Mouse (Mus musculus) heart, adult 2 months (tissue): ENCODE measurements around the gene Pbxip1.

Source experiments
- CTCF ChIP-seq: fragments of 200-600 bp; IDR thresholded peaks from 2 replicates; pipeline ENCODE4 v1.8.1; 2022; ENCODE audit warnings: antibody characterized with exemption, mild to moderate bottlenecking, moderate library complexity
- EP300 ChIP-seq: fragments of 200-500 bp; IDR thresholded peaks from 2 replicates; pipeline ENCODE4 v1.6.1; 2011; ENCODE audit warnings: low read depth, low read length, control low read depth; ENCODE audit not compliant: insufficient read depth
- POLR2A ChIP-seq: fragments of 200-500 bp; IDR thresholded peaks from 2 replicates; pipeline ENCODE4 v1.6.1; 2011; ENCODE audit warnings: mild to moderate bottlenecking, low read depth, low read length, control low read depth; ENCODE audit not compliant: insufficient read depth

DNA sequence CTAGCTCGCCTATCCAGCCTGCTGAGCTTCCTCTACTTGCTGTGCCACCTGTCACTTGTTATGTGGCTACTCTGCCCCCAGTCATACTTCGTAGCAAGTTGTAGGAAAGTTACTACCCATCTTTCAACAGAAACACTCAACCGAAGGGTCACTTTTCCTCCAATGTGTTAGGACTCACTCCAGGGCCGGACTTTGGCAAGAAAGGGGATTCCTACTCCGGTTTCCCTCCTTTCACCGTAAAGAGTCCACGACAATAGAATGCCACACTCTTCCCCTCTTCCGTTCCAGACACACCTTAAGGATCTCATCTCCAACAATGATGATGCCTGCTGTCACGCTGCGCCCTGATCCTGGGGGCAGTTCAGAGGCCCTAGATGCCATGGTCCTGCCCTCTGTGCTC is 25.6 kb upstream of the Pbxip1 start:
- TF ChIP-seq CTCF (no peak), POLR2A (no peak), EP300 (no peak)
